Mouse (Mus musculus): ENCODE measurements at regions not wholly inside any gene's neighbourhood (a gene's known extent, or its start where the extent isn't known, plus 50 kb on each side); places are given as distances from the start of the nearest gene placed in this dataset.

DNA sequence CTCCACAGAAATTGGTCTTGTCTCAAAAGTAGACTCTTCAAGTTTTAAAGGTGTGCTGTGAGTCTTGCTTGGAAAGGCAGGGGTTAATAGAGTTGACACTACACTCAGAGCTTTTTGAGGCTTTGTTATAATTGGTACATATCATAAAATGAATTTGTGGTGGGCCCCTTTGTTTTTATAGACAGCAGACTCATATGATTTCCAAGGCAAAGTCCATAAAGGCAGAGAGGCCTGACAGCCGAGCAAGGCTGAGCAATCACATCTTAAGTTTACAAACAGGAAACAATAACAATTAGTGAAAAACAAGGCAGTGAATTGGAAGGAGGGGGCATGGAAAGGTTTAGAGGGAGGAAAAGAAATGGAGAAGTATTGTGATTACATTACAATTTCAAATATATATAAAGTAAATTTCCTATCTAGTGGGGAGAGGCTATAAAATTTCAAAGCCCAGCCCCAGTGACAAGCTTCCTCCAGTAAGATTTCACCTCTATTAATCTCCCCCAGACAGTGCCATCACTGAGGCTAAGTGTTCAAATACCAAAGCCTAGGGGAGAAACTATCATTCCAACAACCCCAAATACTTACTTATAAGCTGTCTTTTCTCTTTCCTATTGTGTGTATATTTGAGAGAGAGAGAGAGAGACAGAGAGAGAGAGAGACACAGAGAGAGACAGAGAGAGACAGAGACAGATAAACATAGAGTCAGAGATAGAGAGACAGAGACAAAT is 91.3 kb downstream of the Rab11fip2 start:
- Histone ChIP-seq H3K4me2 (ENCODE audit: low read depth, low read length) (no peak overlapping the region), H3K36me3 (ENCODE audit: control insufficient read depth, insufficient read depth, low read length) (no peaks in the 10 kb centered on the region), H3K4me1 (ENCODE audit: control insufficient read depth, insufficient read depth, low read length) (no peaks in the 10 kb centered on the region), H3K4me3 (replicated peaks; ENCODE audit: low read length) (no peak overlapping the region), H3K27ac (ENCODE audit: low read length) (no peak overlapping the region), H3K9me3 (replicated peaks; ENCODE audit: control insufficient read depth, low read length) (no peaks in the 10 kb centered on the region), H3K9ac (ENCODE audit: low read length) (no peak overlapping the region), H3K27me3 (ENCODE audit: control insufficient read depth, insufficient read depth, low read length) (no peaks in the 10 kb centered on the region)
- no peak for ATAC-seq (ENCODE audit: insufficient read depth, low FRiP score)
- 54% methylated on average over 1 of the region's 1 CpGs for whole genome bisulfite sequencing
